Mouse (Mus musculus) liver, adult 10 weeks (tissue): ENCODE data around the gene Ppp1r2. TPM values are rescaled to one million over a fixed set of nuclear protein-coding genes. Genes with fewer than 3 reads are reported as not detected.

Experiments used
- polyA plus RNA-seq: library from polyadenylated mRNA; stranded (reverse); fragments of 350-450 nt; fragmentation: Illumina TruSeq; extraction: RNeasy Lipid Tissue Mini Kit (QIAGEN cat#74804); gene quantifications from one replicate; pipeline ENCODE4 v1.2.3, GENCODE M21; 2014; ENCODE audit warnings: low read depth, low replicate concordance

The Ppp1r2 gene
- polyA plus RNA-seq: 59.0 TPM

GRCm38 (mm10) chr16:31274674-31275460 is at the start of gene Ppp1r2:
Gene Ppp1r2, minus strand, starts transcription at chr16:31275277.

GRCm38 (mm10) chr16:31314497-31315233 is 39.6 kb upstream of the Ppp1r2 start, which contains the start of gene Apod:
Gene Apod, minus strand, starts transcription at chr16:31314808.

Other genes starting within 250 kb of the Ppp1r2 start
- 1.7 TPM for gene Xxylt1, start 193.8 kb downstream of the Ppp1r2 start, polyA plus RNA-seq
- gene Acap2, start 74.0 kb downstream of the Ppp1r2 start, polyA plus RNA-seq: 11.2 TPM
- gene Apod, start 39.5 kb upstream of the Ppp1r2 start, polyA plus RNA-seq: not detected
- gene Bdh1, start 147.0 kb upstream of the Ppp1r2 start, polyA plus RNA-seq: 53.1 TPM